Mouse (Mus musculus) cerebellum, postnatal 14 days (tissue): ENCODE measurements around the gene Poldip3.

ENCODE experiments used
- DNase-seq, 2 experiments: peaks; one replicate each; pipeline ENCODE4 v3.0.0; 2021; ENCODE audit warnings: mixed read lengths in 2 of 2

Gene Poldip3

GRCm38 (mm10) chr15:83083530-83083929 is 65.7 kb downstream of the Poldip3 start:
- DNase-seq: no peak
